Comparison of ENCODE assay signal across 8 mouse cellular contexts in the genomic region with DNA sequence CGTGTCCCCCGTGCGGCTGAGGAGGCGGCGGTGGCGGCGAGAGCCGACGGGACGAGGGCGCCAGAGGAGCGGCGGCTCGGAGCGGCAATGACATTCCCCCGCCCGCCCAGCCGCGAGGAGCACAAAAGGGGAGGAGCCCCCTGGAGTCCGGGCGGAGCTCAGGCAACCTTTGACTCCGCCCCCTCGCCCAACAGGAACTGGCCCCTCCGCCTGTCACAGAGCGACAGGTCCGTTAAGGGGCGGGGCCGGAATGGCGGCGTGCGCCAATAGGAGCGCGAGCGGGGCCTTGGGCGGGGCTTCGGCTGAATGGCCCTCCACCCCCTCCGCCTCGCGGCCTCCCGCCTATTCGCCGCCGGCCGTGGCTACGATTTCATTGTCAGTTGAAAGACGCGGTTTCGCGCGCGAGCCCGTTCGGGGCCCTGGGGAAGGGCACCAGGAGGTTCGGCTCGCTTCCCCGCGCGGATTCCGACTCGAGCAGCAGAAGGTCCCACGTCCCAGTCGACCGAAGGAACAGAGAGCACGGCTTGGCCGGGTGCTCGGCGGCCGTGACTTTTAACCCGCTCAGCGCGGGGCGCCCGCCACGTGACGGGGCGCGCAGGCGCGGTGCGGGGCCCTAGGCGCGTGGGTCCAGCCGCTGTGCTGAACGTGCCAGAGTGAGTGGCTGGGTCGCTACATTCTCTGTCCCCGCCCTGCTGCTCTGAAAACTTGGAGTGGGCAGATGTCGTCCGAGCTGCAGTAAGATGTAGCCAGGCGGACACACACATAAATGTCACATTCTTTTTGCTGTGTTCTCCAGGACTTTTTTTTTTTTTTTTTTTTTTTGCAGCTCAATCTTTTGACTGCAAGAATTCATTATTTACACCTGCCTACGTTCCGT. TPM values are rescaled to one million over a fixed set of nuclear protein-coding genes. Genes with fewer than 3 reads are reported as not detected.
DNase-seq lines count a peak whose midpoint lies in the region; ATAC-seq and TF ChIP-seq lines count a peak whose summit lies in the region.

A gene (minus strand): TSS at position 76 of the 877 bp plus-strand sequence.

- no peaks in the 10 kb centered on the region for H3K9me3 ChIP-seq in kidney, embryonic 14.5 days (ENCODE audit: control insufficient read depth, low read length)
- no peaks in the 10 kb centered on the region for H3K9me3 ChIP-seq in limb, embryonic 15.5 days

- TF ChIP-seq POLR2A in bone marrow macrophage, adult 2 months (IDR thresholded peaks at IDR 0.05; ENCODE audit: borderline replicate concordance, low read depth, low read length): no peak
- TF ChIP-seq POLR2A in embryonic fibroblast, embryonic 13.5 days (IDR thresholded peaks at IDR 0.05; ENCODE audit: low read depth, low read length): no peak; the same call in none of the 2 replicates

- peak within 1 kb of the TSS; percentile 91 for H3K4me3 ChIP-seq in bone marrow macrophage, adult 2 months (ENCODE audit: insufficient read depth, low read length)
- peak within 1 kb of the TSS; percentile 100 for H3K4me3 ChIP-seq in embryonic fibroblast, embryonic 13.5 days (ENCODE audit: insufficient read depth, low read length)
- peak within 1 kb of the TSS; percentile 99 for H3K4me3 ChIP-seq in kidney, embryonic 14.5 days (ENCODE audit: low read length)
- peak within 1 kb of the TSS; percentile 97 for H3K4me3 ChIP-seq in limb, embryonic 15.5 days

- peaks cover 14% of the 10 kb centered on the region for H3K4me1 ChIP-seq in bone marrow macrophage, adult 2 months (ENCODE audit: control insufficient read depth, insufficient read depth, low read length)
- peaks cover 4% of the 10 kb centered on the region for H3K4me1 ChIP-seq in embryonic fibroblast, embryonic 13.5 days (ENCODE audit: control insufficient read depth, insufficient read depth, low read length)
- H3K4me1 ChIP-seq in kidney, embryonic 14.5 days (ENCODE audit: control insufficient read depth, insufficient read depth, low read length): peaks cover 31% of the 10 kb centered on the region
- H3K4me1 ChIP-seq in limb, embryonic 15.5 days: peaks cover 21% of the 10 kb centered on the region

- H3K9ac ChIP-seq in kidney, embryonic 14.5 days (ENCODE audit: low read depth, low read length): peak within 1 kb of the TSS; percentile 99
- peak within 1 kb of the TSS; percentile 99 for H3K9ac ChIP-seq in limb, embryonic 15.5 days

- peak; percentile 95 for ATAC-seq in kidney, embryonic 14.5 days (ENCODE audit: low FRiP score, low TSS enrichment)
- ATAC-seq in limb, embryonic 15.5 days (ENCODE audit: insufficient number of reproducible peaks, low FRiP score, low TSS enrichment, low read depth): peak; percentile 96

- under 1% methylated on average over 87 of the region's 91 CpGs for WGBS in kidney, embryonic 14.5 days
- 1% methylated on average over 83 of the region's 91 CpGs for WGBS in limb, embryonic 15.5 days

- H3K4me2 ChIP-seq in kidney, embryonic 14.5 days (replicated peaks; ENCODE audit: low read depth, low read length): peak within 1 kb of the TSS; percentile 61
- H3K4me2 ChIP-seq in limb, embryonic 15.5 days: peak within 1 kb of the TSS; percentile 59

- H3K27ac ChIP-seq in bone marrow macrophage, adult 2 months (ENCODE audit: insufficient read depth, low read depth, low read length): peak within 1 kb of the TSS; percentile 93
- peak within 1 kb of the TSS; percentile 89 for H3K27ac ChIP-seq in embryonic fibroblast, embryonic 13.5 days (ENCODE audit: insufficient read depth, low read length)
- H3K27ac ChIP-seq in kidney, embryonic 14.5 days (ENCODE audit: low read depth, low read length): peak within 1 kb of the TSS; percentile 95
- peak within 1 kb of the TSS; percentile 98 for H3K27ac ChIP-seq in limb, embryonic 15.5 days

- TF ChIP-seq CTCF in bone marrow macrophage, adult 2 months (IDR thresholded peaks at IDR 0.05; ENCODE audit: low read depth, low read length): no peak
- no peak for TF ChIP-seq CTCF in embryonic fibroblast, embryonic 13.5 days (IDR thresholded peaks at IDR 0.05; ENCODE audit: borderline replicate concordance, insufficient read depth, low read length)

- DNase-seq in A20 (ENCODE audit: low read depth, low spot score): peak; percentile 99
- peak; percentile 99 for DNase-seq in heart, adult 9 months (ENCODE audit: low spot score in 2 of 2)
- DNase-seq in monocyte, adult 2 months (ENCODE audit: low read depth in 1 of 2, low spot score in 2 of 2): peak; percentile 99 to 100
- peak; percentile 100 for DNase-seq in spleen, postnatal 36 days (ENCODE audit: low spot score in 2 of 2)

- H3K27me3 ChIP-seq in kidney, embryonic 14.5 days (ENCODE audit: control insufficient read depth, insufficient read depth, low read length): no peaks in the 10 kb centered on the region
- H3K27me3 ChIP-seq in limb, embryonic 15.5 days: no peaks in the 10 kb centered on the region

- no peaks in the 10 kb centered on the region for H3K36me3 ChIP-seq in kidney, embryonic 14.5 days (ENCODE audit: control insufficient read depth, insufficient read depth, low read length)
- H3K36me3 ChIP-seq in limb, embryonic 15.5 days: no peaks in the 10 kb centered on the region

RNA-seq across cellular contexts. Expression of the gene that starts here (rescaled TPM):
- polyA plus RNA-seq in bone marrow macrophage, adult 2 months (2012; ENCODE audit: insufficient read depth, insufficient read length, missing spikeins): 51.1 and 56.8 TPM in 2 replicates
- polyA plus RNA-seq in embryonic fibroblast, embryonic 13.5 days (2011; ENCODE audit: insufficient read length, low read depth, missing spikeins): 124 and 136 TPM in 2 replicates
- polyA plus RNA-seq in kidney, embryonic 14.5 days (2014; fragmentation: Nextera tagmentation; extraction: Ambion mirVana): 58.6 and 124 TPM in 2 replicates
- polyA plus RNA-seq in limb, embryonic 15.5 days (2015; fragmentation: Nextera tagmentation; extraction: Ambion mirVana): 83.5 and 98.8 TPM in 2 replicates

Comparison
In these comparisons a context has a peak if more than half of its experiments do, and no peak if none do; other contexts are left out.
1. Peak in every context shown above with its lines: DNase-seq, ATAC-seq, H3K4me3 ChIP-seq and H3K27ac ChIP-seq.